Mouse (Mus musculus) embryo, embryonic 11.5 days (tissue): ENCODE measurements around the gene Cacna2d1.

Experiments used
- DNase-seq: peaks from one replicate; pipeline ENCODE4 v3.0.0-alpha.2; 2012; ENCODE audit warnings: low read depth, low spot score

Cacna2d1 gene

GRCm38 (mm10) chr5:16414693-16415092 lies 480.2 kb downstream of the Cacna2d1 start:
- no peak for DNase-seq

- DNase-seq: no peak
Measured at GRCm38 (mm10) chr5:16417996-16418395, 483.5 kb downstream of the Cacna2d1 start.

- no peak for DNase-seq
Measured at GRCm38 (mm10) chr5:16418504-16418903, 484.0 kb downstream of the Cacna2d1 start.
